Mouse (Mus musculus): Measurements from ENCODE around the gene Ptpn9.
"Not testable (repeated sequence)": the region's sequence is repeated elsewhere in the genome, so short reads cannot be mapped to it uniquely, and the experiment has no call there.

The Ptpn9 gene

DNA sequence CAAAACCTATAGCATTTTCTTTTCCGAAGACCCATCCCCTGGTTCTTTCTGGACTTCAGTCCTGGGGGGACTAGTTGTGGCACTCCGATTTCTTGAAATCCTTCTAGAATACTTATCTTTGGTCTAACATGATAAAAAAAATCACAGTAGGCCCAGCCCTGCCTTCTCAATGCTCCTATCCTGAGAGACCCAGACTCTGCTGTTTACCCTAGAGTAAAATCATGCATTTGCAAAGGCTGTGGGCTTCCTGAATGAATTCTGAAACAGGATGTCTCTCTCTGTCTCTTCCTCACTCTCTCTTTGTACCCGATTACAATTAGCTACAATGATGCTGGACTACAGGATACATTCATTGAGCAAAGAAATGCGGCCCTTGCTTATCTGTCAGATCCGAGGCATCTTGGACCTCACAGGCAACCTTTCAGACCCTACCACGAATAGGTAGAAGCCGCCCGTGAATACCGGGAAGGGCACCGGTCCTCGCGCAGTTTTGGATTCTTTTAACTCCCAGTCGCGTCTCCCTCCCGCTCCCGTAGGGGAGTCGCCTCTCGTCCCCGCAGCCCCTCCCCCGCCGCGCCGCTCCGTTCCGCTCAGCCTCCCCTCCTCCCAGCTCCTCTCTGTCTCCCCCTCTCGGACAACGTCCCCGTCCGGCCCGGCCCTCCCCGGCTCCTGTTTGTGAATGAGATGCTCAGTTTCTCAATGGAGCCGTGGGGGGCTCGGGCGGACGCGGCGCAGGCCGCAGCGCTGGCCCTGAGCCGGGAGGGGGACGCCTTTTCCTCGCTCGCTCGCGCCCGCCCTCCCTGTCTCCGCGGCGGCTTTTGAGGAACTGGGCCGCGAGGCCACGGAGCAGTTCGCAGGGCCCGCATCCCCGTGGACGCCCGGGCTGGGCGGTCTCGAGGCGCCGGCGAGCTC is at the start of gene Ptpn9:
Gene Ptpn9, plus strand, starts transcription at position 638 of the 912 bp plus-strand sequence.
- peak; percentile 93 for DNase-seq (ENCODE audit: low spot score)

DNA sequence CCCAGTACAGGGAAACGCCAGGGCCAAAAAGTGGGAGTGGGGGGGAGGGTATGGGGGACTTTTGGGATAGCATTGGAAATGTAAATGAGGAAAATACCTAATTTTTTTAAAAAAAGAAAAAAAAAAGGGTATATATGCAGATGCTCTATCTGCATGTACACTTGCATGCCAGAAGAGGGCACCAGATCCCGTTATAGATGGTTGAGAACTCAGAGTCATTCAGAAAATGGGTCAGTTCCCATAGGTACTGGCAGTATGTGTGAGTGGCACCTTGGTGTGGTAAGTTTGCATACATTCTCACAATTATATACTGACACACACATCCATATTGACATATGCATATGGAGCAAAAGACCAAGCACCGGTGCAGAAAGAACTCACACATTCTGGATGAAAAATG is 47.2 kb upstream of the Ptpn9 start:
- peak; percentile 64 for DNase-seq (ENCODE audit: low spot score)

GRCm38 (mm10) chr9:56948699-56949098 is 46.0 kb upstream of the Ptpn9 start:
- DNase-seq (ENCODE audit: low spot score) = not testable (repeated sequence)

DNA sequence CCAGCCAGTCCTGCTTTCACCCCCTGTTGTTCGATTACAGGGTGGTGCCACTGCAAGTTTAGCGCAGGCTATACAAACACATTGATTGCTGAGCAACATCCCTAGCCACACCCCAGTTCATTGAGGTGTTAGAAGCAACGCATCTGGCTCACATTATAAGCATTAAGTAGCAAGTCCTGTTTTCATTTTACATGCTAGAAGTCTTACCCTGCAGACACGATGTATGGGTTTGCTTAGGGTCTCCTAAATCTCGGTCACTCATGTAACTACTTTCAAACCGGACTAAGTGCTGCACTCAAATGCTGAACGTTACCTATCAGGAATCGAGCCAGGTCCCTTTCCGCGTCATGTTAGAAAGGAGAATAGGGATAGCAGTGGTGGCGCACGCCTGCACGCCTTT is 45.0 kb upstream of the Ptpn9 start:
- DNase-seq (ENCODE audit: low spot score) = peak; percentile 53

GRCm38 (mm10) chr9:56950414-56951400 is 44.0 kb upstream of the Ptpn9 start, which contains the start of gene Snupn:
Gene Snupn (plus strand): TSS chr9:56950878.
- peak; percentile 100 for DNase-seq (ENCODE audit: low spot score)

- no peak for DNase-seq (ENCODE audit: low spot score)
These were observed 41.2 kb upstream of the Ptpn9 start for GRCm38 (mm10) chr9:56953562-56953961.

DNA sequence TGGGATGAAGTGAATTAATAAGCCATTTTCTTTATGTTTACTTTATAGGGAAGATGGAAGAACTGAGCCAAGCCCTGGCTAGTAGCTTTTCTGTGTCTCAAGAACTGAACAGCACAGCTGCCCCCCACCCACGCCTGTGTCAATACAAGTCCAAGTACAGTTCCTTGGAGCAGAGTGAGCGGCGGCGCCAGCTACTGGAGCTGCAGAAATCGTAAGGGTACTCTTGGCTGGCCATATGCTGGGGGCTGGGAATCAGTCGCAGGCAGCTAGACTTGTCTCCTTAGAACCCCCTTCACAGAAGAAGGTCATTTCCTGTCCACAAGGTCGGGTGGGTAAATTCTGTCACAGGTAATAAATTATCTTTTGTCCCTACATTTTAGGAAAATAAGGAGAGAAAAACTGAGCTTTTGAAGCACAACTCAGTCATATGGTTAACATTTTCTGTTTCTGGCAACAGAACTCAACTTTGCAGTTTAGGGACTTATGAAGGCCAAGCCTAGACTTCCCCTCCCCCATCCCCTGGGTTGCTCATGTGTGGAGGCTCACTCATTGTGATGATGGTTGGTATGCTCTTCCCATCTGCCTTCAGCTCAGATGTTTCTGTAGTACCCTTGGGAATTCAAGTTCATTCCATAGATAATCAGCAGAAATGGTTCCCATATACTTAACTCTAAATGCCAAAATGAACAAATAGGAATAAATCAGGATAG is 37.6 kb upstream of the Ptpn9 start:
- DNase-seq (ENCODE audit: low spot score) = peak; percentile 6

DNA sequence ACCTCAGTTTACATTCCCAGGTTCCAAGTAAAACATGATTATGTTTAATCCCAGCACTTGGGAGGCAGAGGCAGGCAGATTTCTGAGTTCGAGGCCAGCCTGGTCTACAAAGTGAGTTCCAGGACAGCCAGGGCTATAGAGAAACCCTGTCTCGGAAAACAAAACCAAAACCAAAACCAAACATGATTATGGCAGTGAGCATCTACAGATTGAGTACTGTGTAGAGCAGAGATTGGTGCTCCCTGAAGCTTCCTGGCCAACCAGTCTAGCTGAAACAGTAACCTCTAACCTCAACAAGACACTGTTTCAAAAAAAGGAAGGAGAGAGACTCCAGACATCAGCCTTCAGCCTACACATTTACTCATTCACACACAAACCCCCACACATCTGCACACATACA is 36.0 kb upstream of the Ptpn9 start:
- no peak for DNase-seq (ENCODE audit: low spot score)

DNA sequence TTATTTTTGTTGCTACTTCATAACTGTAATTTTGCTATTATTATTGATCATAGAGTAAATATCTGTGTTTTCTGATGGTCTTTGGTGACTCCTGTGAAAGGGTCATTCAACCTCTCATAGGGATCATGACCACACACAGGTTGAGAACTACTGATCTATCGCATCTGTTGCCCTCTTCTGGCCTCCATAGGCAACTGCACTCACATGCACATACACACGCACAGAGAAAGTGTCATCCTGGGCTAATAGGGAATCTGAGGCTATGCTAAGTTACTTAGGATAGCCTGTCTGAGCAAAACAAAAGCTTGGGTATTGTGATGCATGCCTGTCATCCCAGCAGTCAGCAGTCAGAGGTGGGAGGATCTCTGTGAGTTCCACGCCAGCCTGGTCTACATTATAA is 33.1 kb upstream of the Ptpn9 start:
- peak; percentile 4 for DNase-seq (ENCODE audit: low spot score)

DNA sequence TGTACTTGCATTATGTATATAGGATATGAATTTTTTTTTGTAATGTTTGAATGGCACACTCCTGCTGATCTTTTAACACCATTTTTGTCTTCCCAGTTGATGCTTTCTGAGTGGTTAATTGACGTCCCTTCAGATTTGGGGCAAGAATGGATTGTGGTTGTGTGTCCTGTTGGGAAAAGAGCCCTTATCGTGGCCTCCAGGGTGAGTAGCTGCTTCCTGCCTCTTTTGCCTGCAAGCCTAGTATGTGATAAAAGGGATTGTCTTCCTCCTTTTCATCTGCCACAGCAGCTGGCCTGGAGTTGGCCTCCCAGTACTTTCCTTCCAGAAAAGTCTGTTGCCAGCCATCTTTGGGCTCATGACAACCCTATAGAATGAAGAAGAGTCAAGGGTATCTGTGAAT is 24.6 kb upstream of the Ptpn9 start:
- DNase-seq (ENCODE audit: low spot score) = no peak

DNA sequence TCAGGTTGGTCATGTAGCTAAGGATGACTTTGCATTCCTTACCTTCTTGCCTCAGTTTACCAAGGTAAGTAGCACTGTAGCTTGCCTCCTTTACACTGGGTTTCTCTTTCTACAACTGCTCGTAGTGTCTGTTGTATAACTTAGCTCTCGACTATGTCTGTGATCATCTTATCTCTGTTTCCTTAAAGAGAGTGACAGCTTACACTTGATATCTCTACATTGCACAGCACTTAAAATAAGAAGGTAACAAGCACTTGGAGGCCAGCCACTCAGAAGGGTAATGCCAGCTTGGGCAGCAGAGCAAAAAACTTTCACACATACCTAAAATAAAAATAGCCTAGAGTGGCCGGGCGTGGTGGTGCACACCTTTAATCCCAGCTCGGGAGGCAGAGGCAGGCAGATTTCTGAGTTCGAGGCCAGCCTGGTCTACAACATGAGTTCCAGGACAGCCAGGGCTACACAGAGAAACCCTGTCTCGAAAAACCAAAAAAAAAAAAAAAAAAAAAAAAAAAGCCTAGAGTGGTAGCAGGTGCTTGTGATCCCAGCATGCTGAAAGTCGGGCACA is 20.7 kb upstream of the Ptpn9 start:
- DNase-seq (ENCODE audit: low spot score) = no peak

- DNase-seq (ENCODE audit: low spot score) = no peak
These were observed 19.5 kb upstream of the Ptpn9 start for GRCm38 (mm10) chr9:56975199-56975598.

DNA sequence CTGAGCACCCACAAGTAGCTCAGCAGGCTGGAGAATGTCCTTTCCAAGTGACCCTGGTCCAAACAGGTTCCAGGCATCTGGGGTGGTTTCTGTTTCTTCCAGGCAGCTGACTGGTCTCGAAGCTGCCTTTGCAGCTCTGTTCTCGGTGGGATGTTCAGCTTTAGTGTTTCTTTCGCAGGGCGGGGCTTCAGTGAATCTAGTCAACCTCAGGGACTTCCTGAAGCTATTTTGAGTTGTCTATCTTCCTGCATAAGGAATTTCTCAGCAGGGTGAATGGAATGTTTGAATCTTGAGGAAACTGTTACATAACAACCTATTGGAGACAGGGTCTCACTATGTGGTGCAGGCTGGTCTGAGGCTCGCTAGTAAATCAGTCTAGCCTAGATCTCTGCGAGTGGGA is 14.5 kb upstream of the Ptpn9 start:
- DNase-seq (ENCODE audit: low spot score) = no peak

DNA sequence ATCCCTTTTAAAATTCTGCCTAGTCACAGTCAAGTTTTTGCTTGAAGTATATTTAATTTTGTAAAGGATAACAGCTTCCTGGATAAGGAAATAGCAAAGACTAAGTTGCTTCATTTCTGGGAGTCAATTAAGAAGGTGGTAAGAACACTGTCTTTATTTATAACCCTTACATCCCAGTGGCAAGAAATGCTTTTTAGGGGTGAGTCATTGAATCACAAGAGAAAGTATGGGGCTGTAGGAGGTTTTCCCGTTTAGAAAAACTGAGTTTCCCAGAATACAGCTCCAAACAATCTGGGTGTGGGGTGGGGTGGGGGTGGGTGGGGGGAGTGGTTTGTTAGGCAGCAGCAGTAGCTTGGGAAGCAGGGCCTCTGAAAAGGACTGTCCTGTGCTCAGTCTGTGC is 13.2 kb upstream of the Ptpn9 start:
- no peak for DNase-seq (ENCODE audit: low spot score)

DNA sequence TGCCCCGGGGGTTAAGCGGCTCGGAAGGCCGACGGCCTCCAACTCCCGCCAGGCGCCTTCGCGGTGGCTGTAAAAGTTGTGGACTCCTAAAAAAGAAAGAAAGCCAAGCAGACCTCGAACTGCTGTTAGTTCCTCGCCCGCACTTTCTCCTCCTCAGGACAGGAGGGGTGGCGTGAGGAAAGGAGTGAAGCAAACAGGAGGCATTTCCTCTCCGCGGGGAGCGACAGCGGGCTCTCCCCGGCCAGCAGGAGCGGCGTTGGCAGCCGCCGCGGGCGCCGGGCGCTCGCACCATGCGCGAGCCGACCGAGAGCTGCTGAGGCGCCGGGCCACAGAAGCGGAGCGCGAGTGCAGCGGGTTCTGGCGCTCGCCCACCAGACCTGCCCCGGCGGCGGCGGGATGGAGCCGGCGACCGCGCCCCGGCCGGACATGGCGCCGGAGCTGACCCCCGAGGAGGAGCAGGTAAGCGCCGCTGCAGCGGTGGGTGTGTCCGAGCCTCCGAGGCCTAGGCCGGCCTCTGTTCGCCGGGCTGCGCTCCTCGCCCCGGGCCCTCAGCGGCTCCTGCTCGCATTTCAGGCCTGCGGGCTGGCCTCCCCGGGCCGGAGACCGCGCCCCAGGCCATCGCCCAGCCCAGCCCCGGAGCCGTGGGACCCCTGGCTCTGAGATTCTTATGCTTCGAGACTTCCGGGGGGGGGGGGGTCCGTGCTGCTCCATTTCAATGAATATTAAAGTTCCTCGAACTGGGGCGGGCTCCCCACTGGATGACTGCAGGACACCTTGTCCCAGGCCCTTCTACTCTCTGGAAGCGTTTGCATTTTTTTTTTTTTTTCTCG is 690 bp downstream of the Ptpn9 start:
- DNase-seq (ENCODE audit: low spot score) = peak; percentile 75

- DNase-seq (ENCODE audit: low spot score) = peak; percentile 69
These were observed 1.3 kb downstream of the Ptpn9 start for GRCm38 (mm10) chr9:56996028-56996346.

DNA sequence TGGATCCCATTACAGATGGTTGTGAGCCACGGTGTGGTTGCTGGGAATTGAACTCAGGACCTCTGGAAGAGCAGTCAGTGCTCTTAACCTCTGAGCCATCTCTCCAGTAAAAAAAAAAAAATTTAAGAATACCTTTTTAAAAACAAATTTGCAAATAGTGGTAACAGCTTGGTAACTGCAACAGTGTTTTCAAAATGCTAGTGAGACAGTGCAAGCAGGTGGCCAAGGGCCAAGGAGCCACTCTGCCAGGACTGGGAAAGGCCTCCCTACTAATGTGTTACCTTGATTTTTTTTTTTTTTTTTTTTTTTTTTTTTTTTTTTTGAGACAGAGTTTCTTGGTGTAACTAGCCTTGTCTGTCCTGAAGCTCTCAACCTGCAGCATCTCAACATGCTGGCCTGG is 2.5 kb downstream of the Ptpn9 start:
- DNase-seq (ENCODE audit: low spot score) = not testable (repeated sequence)

DNA sequence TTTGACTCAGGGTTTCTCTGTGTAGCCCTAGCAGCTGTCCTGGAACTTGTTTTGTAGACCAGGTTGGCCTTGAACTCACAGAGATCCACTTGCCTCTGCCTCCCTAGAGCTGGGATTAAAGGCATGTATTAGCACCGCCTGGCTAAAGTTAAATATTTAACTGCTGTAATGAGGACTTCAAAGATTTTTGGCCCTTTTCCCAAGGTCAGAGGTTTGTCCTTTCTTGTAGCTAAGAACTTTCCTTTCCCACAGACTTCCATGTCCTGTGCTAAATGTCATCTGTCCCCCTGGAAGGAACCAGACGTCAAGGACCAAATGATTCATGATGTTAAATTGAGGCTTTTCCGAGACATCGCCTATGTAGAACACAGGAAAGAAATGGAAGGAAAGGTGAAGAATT is 8.3 kb downstream of the Ptpn9 start:
- no peak for DNase-seq (ENCODE audit: low spot score)

DNA sequence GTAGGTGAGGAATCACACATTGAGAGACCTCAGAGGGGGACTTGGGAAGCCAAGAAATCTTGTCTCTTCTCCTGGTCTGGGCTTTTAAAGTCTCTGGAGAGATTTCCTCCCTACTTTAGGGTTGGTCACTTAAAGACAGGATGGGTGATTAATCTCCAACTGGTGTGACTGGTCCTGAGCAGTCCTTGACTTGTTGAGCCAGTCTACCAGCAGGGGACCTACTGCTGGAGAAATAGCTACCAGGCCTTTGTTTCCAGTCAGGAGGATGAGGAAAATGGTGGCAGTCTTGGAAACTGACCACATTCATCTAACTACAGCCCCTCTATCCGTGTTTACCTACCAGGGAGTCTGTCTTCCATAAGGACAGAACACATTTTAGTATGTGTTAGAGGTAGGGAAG is 17.7 kb downstream of the Ptpn9 start:
- DNase-seq (ENCODE audit: low spot score) = no peak

DNA sequence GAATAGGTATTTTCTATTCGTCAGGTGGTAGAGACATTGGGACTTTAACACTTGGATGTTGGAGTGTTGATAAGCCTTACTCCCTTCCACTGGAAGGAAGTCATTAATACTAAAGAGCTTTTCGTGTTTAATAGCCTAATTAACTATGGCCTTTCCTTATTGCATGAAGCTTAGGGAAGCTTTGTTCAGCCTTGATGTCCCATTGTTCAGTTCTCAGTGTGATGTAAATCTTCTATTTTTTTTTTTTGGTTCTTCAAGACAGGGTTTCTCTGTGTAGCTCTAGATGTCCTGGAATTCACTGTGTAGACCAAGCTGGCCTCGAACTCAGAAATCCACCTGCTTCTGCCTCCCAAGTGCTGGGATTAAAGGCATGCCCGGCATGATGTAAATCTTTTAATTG is 18.2 kb downstream of the Ptpn9 start:
- no peak for DNase-seq (ENCODE audit: low spot score)

- DNase-seq (ENCODE audit: low spot score) = no peak
These were observed 19.0 kb downstream of the Ptpn9 start for GRCm38 (mm10) chr9:57013756-57014155.

Measured in embryo, embryonic 10.5 days (tissue).